Mouse (Mus musculus) midbrain, embryonic 12.5 days (tissue): ENCODE data around the gene Gm49721. TPM values are rescaled to one million over a fixed set of nuclear protein-coding genes. Genes with fewer than 3 reads are reported as not detected.
A peak's percentile ranks its signal among the peaks of the same experiment; 100 is the strongest.
"Not testable (repeated sequence)": the region's sequence is repeated elsewhere in the genome, so short reads cannot be mapped to it uniquely, and the experiment has no call there.

Source experiments
- ATAC-seq: fragments of 200-750 bp; cut with Nextera tagmentation; 2 replicates; pipeline ENCODE4 v1.8.0; 2017; ENCODE audit warnings: low read depth, moderate TSS enrichment, moderate library complexity; ENCODE audit not compliant: low FRiP score
- H3K27ac ChIP-seq: fragments of 300-500 bp; sonication (generic); replicated peaks from 2 replicates; pipeline ENCODE4 v1.5.1; 2016; ENCODE audit warnings: mild to moderate bottlenecking
- H3K27me3 ChIP-seq: fragments of 300-500 bp; sonication (generic); 2 replicates; pipeline ENCODE4 v1.6.1; 2016; ENCODE audit warnings: mild to moderate bottlenecking
- H3K36me3 ChIP-seq: fragments of 300-500 bp; sonication (generic); 2 replicates; pipeline ENCODE4 v1.6.1; 2016
- H3K4me1 ChIP-seq: fragments of 300-500 bp; sonication (generic); 2 replicates; pipeline ENCODE4 v1.6.1; 2016
- H3K4me2 ChIP-seq: fragments of 300-500 bp; sonication (generic); replicated peaks from 2 replicates; pipeline ENCODE4 v1.6.1; 2016; ENCODE audit warnings: mild to moderate bottlenecking, moderate library complexity
- H3K4me3 ChIP-seq: fragments of 300-500 bp; sonication (generic); 2 replicates; pipeline ENCODE4 v1.5.1; 2016; ENCODE audit warnings: mild to moderate bottlenecking
- H3K9ac ChIP-seq: fragments of 300-500 bp; sonication (generic); replicated peaks from 2 replicates; pipeline ENCODE4 v1.6.1; 2016; ENCODE audit warnings: mild to moderate bottlenecking, moderate library complexity
- H3K9me3 ChIP-seq: fragments of 300-500 bp; sonication (generic); 2 replicates; pipeline ENCODE4 v1.6.1; 2016; ENCODE audit warnings: mild to moderate bottlenecking
- WGBS: fragments of 180-500 bp; shearing (Covaris S2); methylation state at CpG from one replicate; pipeline ENCODE4 v1.1.7; 2016; 5-methylcytosine and 5-hydroxymethylcytosine counted together
- polyA plus RNA-seq: library from polyadenylated mRNA; unstranded; fragments of >200 nt; fragmentation: Nextera tagmentation; extraction: Ambion mirVana; gene quantifications from 2 replicates; pipeline ENCODE4 v1.2.1, GENCODE M21; 2016

The Gm49721 gene
- polyA plus RNA-seq, 1 experiment from 2014 or later = 0.36 TPM

- H3K36me3 ChIP-seq, H3K9ac ChIP-seq, H3K4me1 ChIP-seq, H3K27me3 ChIP-seq, H3K27ac ChIP-seq, H3K4me2 ChIP-seq, ATAC-seq, H3K9me3 ChIP-seq, H3K4me3 ChIP-seq: not testable (repeated sequence)
- WGBS = 71% methylated on average over 1 of the region's 7 CpGs
These were observed 19.2 kb downstream of the Gm49721 start for GRCm38 (mm10) chr17:6997778-6998490.

GRCm38 (mm10) chr17:7001790-7002585 is 23.3 kb downstream of the Gm49721 start:
- H3K9ac ChIP-seq, H3K4me3 ChIP-seq, H3K36me3 ChIP-seq, H3K27me3 ChIP-seq, H3K27ac ChIP-seq, H3K9me3 ChIP-seq, H3K4me2 ChIP-seq, H3K4me1 ChIP-seq, ATAC-seq: not testable (repeated sequence)
- WGBS = 93% methylated on average over 9 of the region's 12 CpGs

GRCm38 (mm10) chr17:7003392-7003791 is 24.7 kb downstream of the Gm49721 start:
- H3K9ac ChIP-seq, H3K36me3 ChIP-seq, ATAC-seq, H3K4me1 ChIP-seq, H3K4me2 ChIP-seq, H3K27ac ChIP-seq, H3K27me3 ChIP-seq, H3K4me3 ChIP-seq, H3K9me3 ChIP-seq: not testable (repeated sequence)
- WGBS = no CpG with 5 or more reads among the region's 3 CpGs

GRCm38 (mm10) chr17:7005646-7006045 is 26.9 kb downstream of the Gm49721 start:
- not testable (repeated sequence) for H3K4me1 ChIP-seq, H3K9me3 ChIP-seq, H3K4me2 ChIP-seq, H3K9ac ChIP-seq, ATAC-seq, H3K36me3 ChIP-seq, H3K27ac ChIP-seq, H3K4me3 ChIP-seq, H3K27me3 ChIP-seq
- 7% methylated on average over 3 of the region's 4 CpGs for WGBS

GRCm38 (mm10) chr17:7008885-7009284 is 30.2 kb downstream of the Gm49721 start:
- not testable (repeated sequence) for H3K4me2 ChIP-seq, H3K27ac ChIP-seq, H3K27me3 ChIP-seq, H3K9ac ChIP-seq, H3K4me1 ChIP-seq, H3K4me3 ChIP-seq, H3K9me3 ChIP-seq, ATAC-seq, H3K36me3 ChIP-seq

- not testable (repeated sequence) for ATAC-seq, H3K27me3 ChIP-seq, H3K9me3 ChIP-seq, H3K4me3 ChIP-seq, H3K27ac ChIP-seq, H3K4me1 ChIP-seq, H3K9ac ChIP-seq, H3K36me3 ChIP-seq, H3K4me2 ChIP-seq
- no CpG with 5 or more reads among the region's 7 CpGs for WGBS
These were observed 30.7 kb downstream of the Gm49721 start for GRCm38 (mm10) chr17:7009440-7009839.

- H3K4me1 ChIP-seq, H3K27ac ChIP-seq, H3K27me3 ChIP-seq, H3K9me3 ChIP-seq, H3K9ac ChIP-seq, H3K4me3 ChIP-seq, H3K4me2 ChIP-seq, ATAC-seq, H3K36me3 ChIP-seq: not testable (repeated sequence)
- WGBS = 81% methylated on average over 4 of the region's 9 CpGs
These were observed 31.2 kb downstream of the Gm49721 start for GRCm38 (mm10) chr17:7009901-7010300.

GRCm38 (mm10) chr17:7014190-7014589 is 35.5 kb downstream of the Gm49721 start:
- not testable (repeated sequence) for ATAC-seq, H3K9me3 ChIP-seq
- no CpG with 5 or more reads among the region's 1 CpGs for WGBS

GRCm38 (mm10) chr17:7025257-7025656 is 46.6 kb downstream of the Gm49721 start, which contains the start of gene Gm1604a:
TSS of gene Gm1604a (plus strand) at chr17:7025568.
- 10% methylated on average over 5 of the region's 14 CpGs for WGBS
- peak; percentile 78; the same call in 1 of the 2 replicates for ATAC-seq
- H3K27ac ChIP-seq, H3K36me3 ChIP-seq, H3K9me3 ChIP-seq, H3K4me1 ChIP-seq, H3K27me3 ChIP-seq, H3K9ac ChIP-seq, H3K4me3 ChIP-seq: not testable (repeated sequence)
- H3K4me2 ChIP-seq = 0 out of 2 replicates have a peak within 1 kb of the TSS, but pooled peaks have one; percentile 22

More at GRCm38 (mm10) chr17:7014190-7014589, 35.5 kb downstream of the Gm49721 start:
- H3K4me1 ChIP-seq, H3K4me3 ChIP-seq, H3K9ac ChIP-seq, H3K27me3 ChIP-seq, H3K36me3 ChIP-seq, H3K27ac ChIP-seq, H3K4me2 ChIP-seq: not testable (repeated sequence)

- H3K4me2 ChIP-seq, H3K9me3 ChIP-seq, H3K4me3 ChIP-seq, H3K9ac ChIP-seq, H3K27ac ChIP-seq, H3K36me3 ChIP-seq, ATAC-seq, H3K4me1 ChIP-seq, H3K27me3 ChIP-seq: not testable (repeated sequence)
- WGBS = 67% methylated on average over 3 of the region's 14 CpGs
These were observed 47.2 kb downstream of the Gm49721 start for GRCm38 (mm10) chr17:7025764-7026346.

- H3K9ac ChIP-seq, H3K27me3 ChIP-seq, H3K36me3 ChIP-seq, H3K4me1 ChIP-seq, H3K4me2 ChIP-seq, ATAC-seq, H3K9me3 ChIP-seq, H3K27ac ChIP-seq, H3K4me3 ChIP-seq: not testable (repeated sequence)
- 75% methylated on average over 5 of the region's 7 CpGs for WGBS
These were observed 51.5 kb downstream of the Gm49721 start for GRCm38 (mm10) chr17:7030204-7030603.

- H3K27me3 ChIP-seq, H3K9ac ChIP-seq, H3K4me1 ChIP-seq, H3K36me3 ChIP-seq, H3K27ac ChIP-seq, H3K4me3 ChIP-seq, H3K9me3 ChIP-seq, H3K4me2 ChIP-seq, ATAC-seq: not testable (repeated sequence)
- 67% methylated on average over 3 of the region's 6 CpGs for WGBS
These were observed 52.0 kb downstream of the Gm49721 start for GRCm38 (mm10) chr17:7030622-7031174.
